Mouse (Mus musculus) neural tube, embryonic 11.5 days (tissue): ENCODE measurements around the gene Slfn14. TPM values are rescaled to one million over a fixed set of nuclear protein-coding genes. Genes with fewer than 3 reads are reported as not detected.
"Not testable (repeated sequence)": the region's sequence is repeated elsewhere in the genome, so short reads cannot be mapped to it uniquely, and the experiment has no call there.

ENCODE experiments used
- ATAC-seq: fragments of 200-750 bp; cut with Nextera tagmentation; 2 replicates; pipeline ENCODE4 v1.8.0; 2017; ENCODE audit warnings: moderate number of reproducible peaks, mild to moderate bottlenecking, moderate TSS enrichment, moderate library complexity; ENCODE audit not compliant: insufficient read depth, low FRiP score, low TSS enrichment
- DNase-seq: peaks from one replicate; pipeline ENCODE4 v3.0.0-alpha.2; 2015; ENCODE audit warnings: low spot score
- H3K27ac ChIP-seq: fragments of 300-500 bp; sonication (generic); 2 replicates; pipeline ENCODE4 v1.5.1; 2014; ENCODE audit warnings: low read depth, mild to moderate bottlenecking, low read length
- H3K27me3 ChIP-seq: fragments of 300-500 bp; sonication (generic); 2 replicates; pipeline ENCODE4 v1.6.1; 2014; ENCODE audit warnings: mild to moderate bottlenecking, low read length, mixed read lengths; ENCODE audit not compliant: control insufficient read depth, insufficient read depth
- H3K36me3 ChIP-seq: fragments of 300-500 bp; sonication (generic); 2 replicates; pipeline ENCODE4 v1.6.1; 2014; ENCODE audit warnings: mild to moderate bottlenecking, low read length, moderate library complexity, mixed read lengths; ENCODE audit not compliant: control insufficient read depth, insufficient read depth
- H3K4me1 ChIP-seq: fragments of 300-500 bp; sonication (generic); 2 replicates; pipeline ENCODE4 v1.6.1; 2014; ENCODE audit warnings: low read length, mixed read lengths; ENCODE audit not compliant: control insufficient read depth, insufficient read depth
- H3K4me2 ChIP-seq: fragments of 300-500 bp; sonication (generic); 2 replicates; pipeline ENCODE4 v1.6.1; 2014; ENCODE audit warnings: low read depth, mild to moderate bottlenecking, moderate library complexity
- H3K4me3 ChIP-seq: fragments of 300-500 bp; sonication (generic); 2 replicates; pipeline ENCODE4 v1.5.1; 2014; ENCODE audit warnings: low read depth, low read length
- H3K9ac ChIP-seq: fragments of 300-500 bp; sonication (generic); 2 replicates; pipeline ENCODE4 v1.6.1; 2014; ENCODE audit warnings: mild to moderate bottlenecking, low read length
- H3K9me3 ChIP-seq: fragments of 300-500 bp; sonication (generic); 2 replicates; pipeline ENCODE4 v1.6.1; 2016; ENCODE audit warnings: low read length; ENCODE audit not compliant: control insufficient read depth
- WGBS: fragments of 180-500 bp; shearing (Covaris S2); extraction: QIAGEN DNeasy Blood & Tissue Kit; methylation state at CpG from one replicate; pipeline ENCODE4 v1.1.7; 2014; 5-methylcytosine and 5-hydroxymethylcytosine counted together
- polyA plus RNA-seq: library from polyadenylated mRNA; unstranded; fragments of >200 nt; fragmentation: Nextera tagmentation; extraction: Ambion mirVana; gene quantifications from 2 replicates; pipeline ENCODE4 v1.2.1, GENCODE M21; 2014

Slfn14 gene
- polyA plus RNA-seq, 1 experiment from 2014 or later = 0.82 TPM

DNA sequence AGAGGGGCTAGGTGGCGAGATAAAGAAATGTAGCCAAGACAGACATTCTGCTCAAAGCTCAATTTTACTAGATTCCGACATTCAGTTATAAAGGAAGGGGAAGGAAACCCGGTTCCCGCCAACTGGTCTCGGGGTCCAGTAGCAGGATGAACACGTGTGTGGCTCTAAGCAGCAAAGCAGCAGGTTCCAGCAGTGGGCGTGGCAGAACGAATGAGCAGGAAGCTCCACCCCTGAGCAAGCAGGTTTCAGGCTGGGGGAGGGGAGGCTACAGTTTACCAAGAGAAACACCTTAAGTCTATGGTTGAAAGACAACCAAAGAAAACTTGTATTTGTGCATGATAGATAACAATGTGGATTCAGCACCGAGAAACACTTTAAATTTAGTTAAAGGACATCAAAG, 49.1 kb downstream of the Slfn14 start:
- H3K36me3 ChIP-seq, DNase-seq, H3K4me3 ChIP-seq, H3K4me2 ChIP-seq, ATAC-seq, H3K27me3 ChIP-seq, H3K4me1 ChIP-seq, H3K27ac ChIP-seq, H3K9me3 ChIP-seq, H3K9ac ChIP-seq: not testable (repeated sequence)
- 88% methylated on average over 9 of the region's 9 CpGs for WGBS

DNA sequence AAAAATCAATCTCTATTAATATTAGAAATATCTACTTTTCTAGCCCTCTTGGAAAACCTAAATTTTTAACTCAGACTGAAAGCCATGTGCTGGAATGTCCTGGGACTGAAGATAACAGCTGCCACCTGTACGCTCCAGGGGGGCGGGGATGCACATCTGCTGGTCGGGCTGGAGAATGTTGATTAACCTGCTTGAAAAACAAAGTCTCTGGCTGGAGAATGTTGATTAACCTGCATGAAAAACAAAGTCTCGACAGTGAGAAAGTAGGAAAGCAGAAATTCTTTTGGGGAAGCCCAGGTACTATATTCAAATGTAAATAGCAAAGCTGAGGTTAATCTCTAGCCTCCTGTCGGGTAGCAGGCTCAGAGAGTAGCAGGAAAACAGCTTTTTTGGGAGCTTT, 52.9 kb downstream of the Slfn14 start:
- not testable (repeated sequence) for H3K4me1 ChIP-seq, H3K4me2 ChIP-seq, H3K27ac ChIP-seq, H3K36me3 ChIP-seq, ATAC-seq, H3K4me3 ChIP-seq, H3K9me3 ChIP-seq, H3K27me3 ChIP-seq, H3K9ac ChIP-seq, DNase-seq
- 58% methylated on average over 5 of the region's 5 CpGs for WGBS

DNA sequence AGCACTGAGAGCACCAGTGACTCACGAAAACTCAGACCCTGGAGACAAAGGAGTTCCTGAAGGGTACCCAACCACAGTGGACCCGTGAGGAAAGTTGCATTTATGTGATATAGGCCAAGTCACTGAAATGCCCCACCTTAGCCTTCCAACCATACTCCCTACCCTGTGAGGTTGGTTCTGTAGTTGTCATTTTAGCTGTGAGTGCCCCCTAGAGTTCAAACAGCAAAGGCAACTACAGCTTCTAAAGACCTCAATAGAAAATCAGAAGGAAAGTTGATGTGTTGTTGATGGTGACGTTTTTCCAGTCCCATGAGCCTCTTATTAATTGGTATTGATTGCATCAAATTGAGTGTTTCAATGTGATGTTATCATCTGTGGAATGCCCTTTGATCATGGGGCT, 55.6 kb downstream of the Slfn14 start:
- DNase-seq (no peak), ATAC-seq (no peak)
- Histone ChIP-seq H3K9ac (no peak overlapping the region), H3K36me3 (no peaks in the 10 kb centered on the region), H3K4me2 (no peak overlapping the region), H3K9me3 (no peaks in the 10 kb centered on the region), H3K4me3 (no peak overlapping the region), H3K27ac (no peak overlapping the region), H3K4me1 (no peaks in the 10 kb centered on the region), H3K27me3 (no peaks in the 10 kb centered on the region)
- WGBS = 79% methylated on average over 3 of the region's 3 CpGs

DNA sequence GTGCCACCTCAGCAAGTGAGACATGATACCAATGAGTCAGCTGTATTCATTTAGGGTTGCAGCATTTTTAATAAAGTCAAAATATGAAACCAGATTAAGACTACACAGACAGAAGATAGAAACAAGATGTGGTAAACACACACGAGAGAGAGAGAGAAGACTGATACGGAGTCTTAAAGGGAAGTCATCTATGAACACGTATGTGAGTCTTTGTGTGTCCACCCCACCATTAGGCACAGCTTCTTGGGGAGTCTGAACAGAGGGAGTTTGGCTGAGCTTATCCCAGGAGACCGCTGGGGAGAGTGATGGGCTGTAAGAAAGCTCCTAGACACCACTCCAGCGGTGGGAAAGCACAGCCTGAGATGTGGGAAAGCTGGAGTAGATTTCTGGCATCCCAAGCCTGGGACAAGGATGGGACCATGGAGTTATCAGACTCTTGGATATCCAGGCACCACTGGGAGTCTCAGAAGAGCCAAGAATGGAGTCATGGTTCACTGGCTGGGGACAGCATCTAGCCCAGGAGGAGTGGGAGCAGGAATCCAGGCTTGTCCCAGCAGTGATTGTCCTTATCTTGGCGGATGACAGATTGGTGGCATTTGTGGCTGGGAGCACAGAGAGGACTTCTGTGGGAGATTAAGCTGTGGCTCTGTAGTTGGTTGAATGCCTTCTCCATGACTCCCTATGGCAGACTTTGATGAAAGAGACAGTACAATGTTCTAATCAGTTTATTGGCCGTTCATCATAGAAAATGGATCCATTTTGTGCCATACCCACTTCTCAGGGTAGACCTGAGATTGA, 58.4 kb downstream of the Slfn14 start:
- Histone ChIP-seq H3K9ac (no peak overlapping the region), H3K4me1 (no peaks in the 10 kb centered on the region), H3K4me3 (no peak overlapping the region), H3K27ac (no peak overlapping the region), H3K36me3 (no peaks in the 10 kb centered on the region), H3K9me3 (no peaks in the 10 kb centered on the region), H3K4me2 (no peak overlapping the region), H3K27me3 (no peaks in the 10 kb centered on the region)
- DNase-seq (no peak), ATAC-seq (no peak)
- 87% methylated on average over 7 of the region's 7 CpGs for WGBS

DNA sequence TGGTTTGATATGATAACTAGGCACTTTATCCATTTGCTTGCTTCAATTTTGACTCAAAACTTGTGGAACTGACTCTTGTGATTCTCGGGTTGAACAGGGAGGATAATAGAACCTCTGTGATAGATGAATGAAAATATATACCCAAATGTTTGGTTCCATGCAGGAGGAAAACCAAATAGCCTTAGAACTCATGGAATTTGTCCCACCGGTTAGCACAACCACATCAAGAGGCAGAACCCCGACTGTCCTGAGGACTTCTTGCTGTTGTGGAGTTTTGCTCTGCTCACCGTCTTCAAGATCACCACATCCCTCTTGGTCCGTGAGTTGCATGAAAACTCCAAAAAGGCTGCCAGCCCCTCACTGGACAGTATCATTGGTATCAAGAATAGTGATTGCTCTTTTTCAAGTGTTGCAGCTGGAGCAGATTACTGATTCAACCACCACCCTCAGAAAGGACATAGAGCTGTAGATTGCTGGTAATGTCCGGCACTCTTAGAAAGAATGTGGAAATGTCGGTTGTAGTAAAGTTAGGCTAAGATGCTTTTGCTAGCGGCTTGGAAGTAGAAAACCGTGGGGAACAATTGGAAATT, 61.1 kb downstream of the Slfn14 start:
- Histone ChIP-seq H3K4me2 (no peak overlapping the region), H3K4me1 (no peaks in the 10 kb centered on the region), H3K9ac (no peak overlapping the region), H3K27me3 (no peaks in the 10 kb centered on the region), H3K9me3 (no peaks in the 10 kb centered on the region), H3K27ac (no peak overlapping the region), H3K4me3 (no peak overlapping the region), H3K36me3 (no peaks in the 10 kb centered on the region)
- ATAC-seq (no peak), DNase-seq (no peak)
- 92% methylated on average over 9 of the region's 9 CpGs for WGBS

Other genes starting within 250 kb of the Slfn14 start
- 1.4 and 1.5 TPM in 2 replicates for gene Slfn2, start 221.6 kb downstream of the Slfn14 start, polyA plus RNA-seq
- not detected in 2 replicates for gene Slfn1, start 169.9 kb downstream of the Slfn14 start, polyA plus RNA-seq
- not detected in 2 replicates for gene Slfn4, start 111.5 kb downstream of the Slfn14 start, polyA plus RNA-seq
- gene Slfn3, start 95.4 kb downstream of the Slfn14 start, polyA plus RNA-seq = not detected in 2 replicates
- 134 and 137 TPM in 2 replicates for gene Ap2b1, start 12.3 kb upstream of the Slfn14 start, polyA plus RNA-seq
- gene Pex12, start 15.9 kb upstream of the Slfn14 start, polyA plus RNA-seq = 17.0 and 17.9 TPM in 2 replicates
- 7.0 and 7.2 TPM in 2 replicates for gene Rasl10b, start 122.4 kb upstream of the Slfn14 start, polyA plus RNA-seq
- gene Gas2l2, start 142.7 kb upstream of the Slfn14 start, polyA plus RNA-seq = 0.08 TPM in 1 of 2 replicates, not detected in the other
- 0.31 and 0.92 TPM in 2 replicates for gene 1700020L24Rik, start 151.0 kb upstream of the Slfn14 start, polyA plus RNA-seq
- 3.1 and 3.2 TPM in 2 replicates for gene Mmp28, start 176.3 kb upstream of the Slfn14 start, polyA plus RNA-seq
- gene Taf15, start 186.4 kb upstream of the Slfn14 start, polyA plus RNA-seq = 9.1 TPM in 2 replicates
- not detected in 2 replicates for gene Heatr9, start 235.4 kb upstream of the Slfn14 start, polyA plus RNA-seq
- gene Ccl5, start 243.8 kb upstream of the Slfn14 start, polyA plus RNA-seq = not detected in 2 replicates